Mouse (Mus musculus) lung, adult 2 months (tissue): ENCODE data around the gene Pitpnc1.

Experiments used
- CTCF ChIP-seq: fragments of 200-500 bp; IDR thresholded peaks from 2 replicates; pipeline ENCODE4 v1.5.1; 2011; ENCODE audit warnings: mild to moderate bottlenecking, low read length, control low read depth; ENCODE audit not compliant: insufficient read depth
- POLR2A ChIP-seq: fragments of 200-500 bp; IDR thresholded peaks from 2 replicates; pipeline ENCODE4 v1.6.1; 2011; ENCODE audit warnings: low read depth, mild to moderate bottlenecking, control low read depth, low read length, borderline replicate concordance; ENCODE audit errors: extremely low read depth

- TF ChIP-seq POLR2A (no peak), CTCF (no peak)
Observed at GRCm38 (mm10) chr11:107410090-107410732, 60.3 kb downstream of the Pitpnc1 start.
